Mouse (Mus musculus) neutrophil, adult 83 days (primary cell): Measurements from ENCODE around the gene Mtr. TPM values are rescaled to one million over a fixed set of nuclear protein-coding genes. Genes with fewer than 3 reads are reported as not detected.

Source experiments
- total RNA-seq, 2 experiments: library from RNA; stranded (reverse); gene quantifications; one replicate each; pipeline ENCODE4 v1.2.4; 2023

Mtr gene
- total RNA-seq = 10 to 100 TPM; 26.7 to 27.2 TPM

GRCm38 (mm10) chr13:12257391-12258380 lies at the start of gene Mtr:
Gene Mtr (minus strand): TSS chr13:12258113.

Other genes starting within 250 kb of the Mtr start
- gene Ryr2, start 151.2 kb downstream of the Mtr start, total RNA-seq = under 1 TPM in 1 of 2 experiments, not detected in 1; 0.24 TPM
- under 1 TPM in 1 of 2 experiments, not detected in 1; 0.55 TPM for gene Actn2, start 82.6 kb upstream of the Mtr start, total RNA-seq
- 10 to 100 TPM; 28.0 to 31.5 TPM for gene Heatr1, start 136.9 kb upstream of the Mtr start, total RNA-seq
- 10 to 100 TPM; 39.8 to 51.4 TPM for gene Lgals8, start 206.8 kb upstream of the Mtr start, total RNA-seq